Mouse (Mus musculus): ENCODE measurements around the gene B3galnt2. TPM values are rescaled to one million over a fixed set of nuclear protein-coding genes. Genes with fewer than 3 reads are reported as not detected.

B3galnt2 gene
- polyA plus RNA-seq, 1 experiment, result 123 TPM

DNA sequence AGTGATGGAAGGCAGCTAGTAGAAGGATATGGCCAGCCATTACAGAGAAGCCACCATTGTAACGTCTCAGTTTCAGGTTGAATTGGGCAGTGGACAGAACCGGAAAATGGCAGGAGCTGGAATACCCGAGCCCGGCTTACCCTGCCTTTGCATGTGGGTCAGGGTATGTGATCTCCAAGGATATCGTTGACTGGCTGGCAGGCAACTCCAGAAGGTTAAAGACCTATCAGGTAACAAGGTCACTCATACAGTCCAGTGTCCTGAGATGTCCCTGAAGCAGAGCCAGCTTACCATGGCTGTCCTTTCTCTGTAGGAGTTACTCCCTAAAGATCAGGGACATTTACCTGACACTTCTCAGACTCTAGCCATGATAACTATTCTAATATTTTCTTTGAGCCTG, 40.8 kb downstream of the B3galnt2 start:
- TF ChIP-seq GATA1 (IDR thresholded peaks at IDR 0.05; ENCODE audit: low read length), result no peak

DNA sequence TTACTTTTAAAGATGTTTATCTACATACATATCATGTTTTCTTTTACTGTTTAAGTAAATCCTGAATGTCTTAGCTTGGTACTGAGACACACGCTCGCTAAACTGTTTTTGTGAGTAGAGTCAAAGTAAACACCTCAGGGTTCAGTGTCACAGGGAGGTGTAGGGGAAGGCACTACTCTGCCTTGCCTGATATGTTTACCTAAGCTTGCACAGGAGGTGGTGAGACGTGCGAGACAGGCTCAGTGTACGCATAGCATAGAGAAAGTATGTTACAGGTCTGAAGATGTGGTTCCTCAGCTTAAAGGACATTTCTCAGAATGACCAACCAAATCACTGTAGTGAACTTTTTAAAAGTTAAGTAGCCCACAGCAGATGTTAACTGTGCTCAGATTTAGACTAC, 43.2 kb downstream of the B3galnt2 start:
- no peak for TF ChIP-seq GATA1 (IDR thresholded peaks at IDR 0.05; ENCODE audit: low read length)

- TF ChIP-seq GATA1 (IDR thresholded peaks at IDR 0.05; ENCODE audit: low read length), result no peak
Measured at GRCm38 (mm10) chr13:14002706-14003105, 48.4 kb downstream of the B3galnt2 start.

DNA sequence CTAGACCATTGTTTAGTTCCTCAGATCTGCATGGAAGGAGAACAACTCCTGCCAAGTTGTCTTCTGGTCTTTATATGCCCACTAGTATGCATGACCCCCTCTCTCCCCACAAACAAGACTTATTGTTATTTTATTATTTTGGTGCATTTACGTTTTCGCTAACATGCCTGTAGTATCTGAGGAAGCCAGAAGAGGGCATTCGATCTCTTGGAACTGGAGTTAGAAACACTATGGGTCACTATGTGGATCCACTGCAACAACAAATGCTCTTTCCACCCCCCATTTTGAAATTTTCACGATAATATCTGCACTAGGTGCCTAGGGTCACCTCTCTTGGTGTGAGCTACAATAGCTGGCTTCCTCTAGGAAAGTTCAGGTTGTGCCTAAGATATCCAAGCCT, 49.8 kb downstream of the B3galnt2 start:
- no peak for TF ChIP-seq GATA1 (IDR thresholded peaks at IDR 0.05; ENCODE audit: low read length)

DNA sequence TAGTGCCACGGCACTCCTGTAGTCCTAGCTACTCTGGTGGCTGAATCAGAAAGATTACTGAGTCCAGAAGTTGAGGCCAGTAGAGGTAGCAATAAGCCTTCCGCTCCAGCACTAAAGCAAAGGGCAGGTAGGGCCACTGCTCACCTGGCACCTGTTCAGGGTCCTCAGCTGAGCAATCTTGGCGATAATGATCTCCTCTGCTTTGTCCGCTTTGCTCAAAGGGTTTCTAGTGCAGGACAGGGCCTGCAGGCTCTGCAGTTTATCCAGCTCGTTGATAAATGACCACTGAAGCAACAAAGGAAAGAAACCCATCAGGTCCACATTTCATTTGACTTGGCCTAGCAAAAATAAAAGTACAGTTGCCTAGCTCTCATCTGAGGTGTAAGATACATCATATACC, 50.7 kb downstream of the B3galnt2 start:
- TF ChIP-seq GATA1 (IDR thresholded peaks at IDR 0.05; ENCODE audit: low read length), result no peak

DNA sequence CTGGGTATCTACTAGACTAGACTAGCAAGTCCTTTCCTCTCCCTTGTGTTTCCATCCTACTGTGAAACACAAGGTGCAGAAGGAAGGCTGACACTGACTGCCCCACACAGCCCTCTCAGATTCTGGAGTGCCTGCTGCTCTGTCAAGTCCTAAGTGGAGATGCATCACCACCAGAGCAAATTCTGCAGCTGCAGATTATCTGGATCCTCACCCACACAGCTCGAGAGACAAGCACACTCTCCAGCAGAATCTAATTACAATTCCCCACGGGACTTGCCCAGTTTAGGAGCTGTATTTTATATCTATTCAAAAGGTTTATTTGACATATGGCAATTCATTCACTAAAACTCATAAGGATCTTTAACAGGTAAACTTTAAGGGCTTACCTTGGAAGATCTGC, 51.8 kb downstream of the B3galnt2 start:
- no peak for TF ChIP-seq GATA1 (IDR thresholded peaks at IDR 0.05; ENCODE audit: low read length)

GRCm38 (mm10) chr13:14011454-14011995, 57.3 kb downstream of the B3galnt2 start:
- no peak for TF ChIP-seq GATA1 (IDR thresholded peaks at IDR 0.05; ENCODE audit: low read length)

- TF ChIP-seq GATA1 (IDR thresholded peaks at IDR 0.05; ENCODE audit: low read length), result no peak
Measured at GRCm38 (mm10) chr13:14014001-14014400, 59.7 kb downstream of the B3galnt2 start.

DNA sequence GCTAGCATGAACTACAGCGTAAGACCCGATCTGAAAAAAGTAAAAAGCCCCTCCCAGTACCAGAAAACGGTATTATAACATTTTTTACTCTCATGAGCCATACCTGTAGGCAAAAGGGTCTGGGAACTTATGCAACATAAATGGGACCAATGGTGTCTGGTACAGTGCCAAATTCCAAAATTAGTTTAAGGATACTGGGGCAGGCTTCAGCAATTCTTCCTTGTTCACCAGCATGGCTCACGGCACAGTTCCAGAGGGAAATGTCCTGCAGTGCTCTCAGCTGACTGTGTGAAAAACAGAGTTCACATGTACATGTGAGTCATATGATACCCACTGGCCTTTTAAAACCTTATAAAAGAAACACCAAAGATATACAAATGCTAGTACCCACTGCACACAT, 60.3 kb downstream of the B3galnt2 start:
- TF ChIP-seq GATA1 (IDR thresholded peaks at IDR 0.05; ENCODE audit: low read length), result no peak

DNA sequence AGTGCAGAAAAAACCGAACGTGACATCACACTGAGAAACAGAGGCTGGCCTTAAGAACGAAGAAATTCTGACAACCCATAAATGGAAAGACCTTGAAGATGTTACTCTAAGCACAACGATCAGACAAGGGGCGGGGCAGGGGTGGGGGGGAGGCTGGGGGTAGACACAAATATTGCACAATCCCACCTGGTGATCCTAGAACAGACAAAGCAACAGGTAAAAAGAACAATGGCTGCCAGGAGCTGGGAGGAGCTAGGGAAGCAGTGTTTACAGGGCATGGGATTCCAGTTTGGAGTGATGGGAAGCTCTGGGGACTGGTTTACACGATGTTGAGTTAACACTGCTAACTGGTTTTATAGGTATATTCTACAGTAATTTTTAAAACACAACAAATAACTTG, 61.3 kb downstream of the B3galnt2 start:
- TF ChIP-seq GATA1 (IDR thresholded peaks at IDR 0.05; ENCODE audit: low read length), result no peak

GRCm38 (mm10) chr13:14018283-14018682, 64.0 kb downstream of the B3galnt2 start:
- TF ChIP-seq GATA1 (IDR thresholded peaks at IDR 0.05; ENCODE audit: low read length), result no peak

- TF ChIP-seq GATA1 (IDR thresholded peaks at IDR 0.05; ENCODE audit: low read length), result no peak
Measured at GRCm38 (mm10) chr13:14018852-14019251, 64.6 kb downstream of the B3galnt2 start.

DNA sequence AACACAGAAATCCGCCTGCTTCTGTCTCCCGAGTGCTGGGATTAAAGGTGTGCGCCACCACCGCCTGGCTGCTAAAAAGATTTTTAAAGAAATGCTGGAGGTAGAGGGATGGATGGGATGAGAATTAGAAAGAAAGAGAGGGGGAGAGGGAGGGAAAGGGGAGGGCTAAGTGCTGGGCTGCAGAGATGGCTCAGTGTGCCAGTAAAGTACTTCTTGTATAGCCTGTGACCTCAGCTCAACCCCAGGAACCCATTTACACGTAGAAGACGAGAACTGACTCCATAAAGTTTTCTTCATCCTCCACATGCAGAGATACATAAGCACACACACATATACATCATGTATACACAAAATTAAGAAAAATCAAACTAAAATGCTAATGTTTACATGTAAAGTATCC, 71.3 kb downstream of the B3galnt2 start:
- no peak for TF ChIP-seq GATA1 (IDR thresholded peaks at IDR 0.05; ENCODE audit: low read length)

GRCm38 (mm10) chr13:14026154-14026820, 72.0 kb downstream of the B3galnt2 start:
- no peak for TF ChIP-seq GATA1 (IDR thresholded peaks at IDR 0.05; ENCODE audit: low read length)

GRCm38 (mm10) chr13:14033309-14034072, 79.2 kb downstream of the B3galnt2 start:
- TF ChIP-seq GATA1 (IDR thresholded peaks at IDR 0.05; ENCODE audit: low read length), result peak; percentile 82

DNA sequence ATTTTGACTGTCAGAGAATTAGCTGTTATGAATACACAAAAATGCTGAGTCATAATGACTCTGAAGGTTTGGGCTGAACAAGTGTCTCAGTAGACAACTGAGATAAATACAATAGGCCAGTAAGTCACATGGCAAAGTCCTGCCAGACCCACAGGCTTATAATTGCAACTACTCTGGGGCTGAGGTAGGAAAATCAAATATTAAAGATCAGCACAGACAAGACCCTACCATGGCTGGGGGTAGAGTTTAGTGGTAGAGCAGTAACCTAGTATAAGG, 79.7 kb downstream of the B3galnt2 start:
- no peak for TF ChIP-seq GATA1 (IDR thresholded peaks at IDR 0.05; ENCODE audit: low read length)

Data from G1E-ER4 (cell line).